Mouse (Mus musculus): ENCODE measurements at regions not wholly inside any gene's neighbourhood (a gene's known extent, or its start where the extent isn't known, plus 50 kb on each side); places are given as distances from the start of the nearest gene placed in this dataset.

GRCm38 (mm10) chr3:136556488-136556887 lies 113.4 kb upstream of the Ppp3ca start:
- no peaks in the 10 kb centered on the region for H3K4me1 ChIP-seq (ENCODE audit: control insufficient read depth, insufficient read depth, insufficient read length, low read length)
- no peaks in the 10 kb centered on the region for H3K36me3 ChIP-seq (ENCODE audit: control insufficient read depth, insufficient read depth, low read length)
- H3K27me3 ChIP-seq (ENCODE audit: control insufficient read depth, insufficient read depth, low read length): no peaks in the 10 kb centered on the region
- WGBS: 90% methylated on average over 2 of the region's 2 CpGs
- H3K4me3 ChIP-seq (ENCODE audit: low read depth, low read length): no peak overlapping the region
- H3K27ac ChIP-seq (ENCODE audit: insufficient read depth, low read depth, low read length): no peak overlapping the region
- TF ChIP-seq CTCF (IDR thresholded peaks at IDR 0.05; ENCODE audit: extremely low read depth, insufficient read length, insufficient replicate concordance, low read depth, low read length) (no peak), POLR2A (IDR thresholded peaks at IDR 0.05; ENCODE audit: low read depth, low read length) (no peak)

- Histone ChIP-seq H3K4me1 (ENCODE audit: control insufficient read depth, insufficient read depth, insufficient read length, low read length) (no peaks in the 10 kb centered on the region), H3K36me3 (ENCODE audit: control insufficient read depth, insufficient read depth, low read length) (no peaks in the 10 kb centered on the region), H3K4me3 (ENCODE audit: low read depth, low read length) (no peak overlapping the region), H3K27ac (ENCODE audit: insufficient read depth, low read depth, low read length) (no peak overlapping the region), H3K27me3 (ENCODE audit: control insufficient read depth, insufficient read depth, low read length) (no peaks in the 10 kb centered on the region)
- 86% methylated on average over 1 of the region's 1 CpGs for WGBS
- TF ChIP-seq CTCF (IDR thresholded peaks at IDR 0.05; ENCODE audit: extremely low read depth, insufficient read length, insufficient replicate concordance, low read depth, low read length) (no peak), POLR2A (IDR thresholded peaks at IDR 0.05; ENCODE audit: low read depth, low read length) (no peak)
Measured at GRCm38 (mm10) chr3:136549471-136549870, 120.5 kb upstream of the Ppp3ca start.

GRCm38 (mm10) chr3:136531604-136532003 lies 138.3 kb upstream of the Ppp3ca start:
- H3K36me3 ChIP-seq (ENCODE audit: control insufficient read depth, insufficient read depth, low read length): no peaks in the 10 kb centered on the region
- no peak overlapping the region for H3K4me3 ChIP-seq (ENCODE audit: low read depth, low read length)
- H3K27ac ChIP-seq (ENCODE audit: insufficient read depth, low read depth, low read length): no peak overlapping the region
- H3K4me1 ChIP-seq (ENCODE audit: control insufficient read depth, insufficient read depth, insufficient read length, low read length): no peaks in the 10 kb centered on the region
- TF ChIP-seq POLR2A (IDR thresholded peaks at IDR 0.05; ENCODE audit: low read depth, low read length): no peak
- no peak for TF ChIP-seq CTCF (IDR thresholded peaks at IDR 0.05; ENCODE audit: extremely low read depth, insufficient read length, insufficient replicate concordance, low read depth, low read length)
- no peaks in the 10 kb centered on the region for H3K27me3 ChIP-seq (ENCODE audit: control insufficient read depth, insufficient read depth, low read length)
- 98% methylated on average over 1 of the region's 1 CpGs for WGBS

- 58% methylated on average over 2 of the region's 2 CpGs for WGBS
- TF ChIP-seq POLR2A (IDR thresholded peaks at IDR 0.05; ENCODE audit: low read depth, low read length) (no peak), CTCF (IDR thresholded peaks at IDR 0.05; ENCODE audit: extremely low read depth, insufficient read length, insufficient replicate concordance, low read depth, low read length) (no peak)
- Histone ChIP-seq H3K27me3 (ENCODE audit: control insufficient read depth, insufficient read depth, low read length) (no peaks in the 10 kb centered on the region), H3K4me3 (ENCODE audit: low read depth, low read length) (no peak overlapping the region), H3K36me3 (ENCODE audit: control insufficient read depth, insufficient read depth, low read length) (no peaks in the 10 kb centered on the region), H3K4me1 (ENCODE audit: control insufficient read depth, insufficient read depth, insufficient read length, low read length) (no peaks in the 10 kb centered on the region), H3K27ac (ENCODE audit: insufficient read depth, low read depth, low read length) (no peak overlapping the region)
Measured at GRCm38 (mm10) chr3:136508575-136508974, 161.3 kb upstream of the Ppp3ca start.

- no peak overlapping the region for H3K27ac ChIP-seq (ENCODE audit: insufficient read depth, low read depth, low read length)
- H3K27me3 ChIP-seq (ENCODE audit: control insufficient read depth, insufficient read depth, low read length): no peaks in the 10 kb centered on the region
- H3K36me3 ChIP-seq (ENCODE audit: control insufficient read depth, insufficient read depth, low read length): no peaks in the 10 kb centered on the region
- H3K4me3 ChIP-seq (ENCODE audit: low read depth, low read length): no peak overlapping the region
- 82% methylated on average over 7 of the region's 7 CpGs for WGBS
- TF ChIP-seq CTCF (IDR thresholded peaks at IDR 0.05; ENCODE audit: extremely low read depth, insufficient read length, insufficient replicate concordance, low read depth, low read length) (no peak), POLR2A (IDR thresholded peaks at IDR 0.05; ENCODE audit: low read depth, low read length) (no peak)
- no peaks in the 10 kb centered on the region for H3K4me1 ChIP-seq (ENCODE audit: control insufficient read depth, insufficient read depth, insufficient read length, low read length)
Measured at GRCm38 (mm10) chr3:136507070-136507469, 162.9 kb upstream of the Ppp3ca start.

GRCm38 (mm10) chr3:136494831-136495230 lies 169.0 kb upstream of the Bank1 start:
- Histone ChIP-seq H3K36me3 (ENCODE audit: control insufficient read depth, insufficient read depth, low read length) (no peaks in the 10 kb centered on the region), H3K4me3 (ENCODE audit: low read depth, low read length) (no peak overlapping the region), H3K27me3 (ENCODE audit: control insufficient read depth, insufficient read depth, low read length) (no peaks in the 10 kb centered on the region), H3K27ac (ENCODE audit: insufficient read depth, low read depth, low read length) (no peak overlapping the region), H3K4me1 (ENCODE audit: control insufficient read depth, insufficient read depth, insufficient read length, low read length) (no peaks in the 10 kb centered on the region)
- TF ChIP-seq POLR2A (IDR thresholded peaks at IDR 0.05; ENCODE audit: low read depth, low read length) (no peak), CTCF (IDR thresholded peaks at IDR 0.05; ENCODE audit: extremely low read depth, insufficient read length, insufficient replicate concordance, low read depth, low read length) (no peak)

GRCm38 (mm10) chr3:136491683-136492082 lies 165.8 kb upstream of the Bank1 start:
- Histone ChIP-seq H3K4me3 (ENCODE audit: low read depth, low read length) (no peak overlapping the region), H3K27ac (ENCODE audit: insufficient read depth, low read depth, low read length) (no peak overlapping the region), H3K4me1 (ENCODE audit: control insufficient read depth, insufficient read depth, insufficient read length, low read length) (no peaks in the 10 kb centered on the region), H3K36me3 (ENCODE audit: control insufficient read depth, insufficient read depth, low read length) (no peaks in the 10 kb centered on the region), H3K27me3 (ENCODE audit: control insufficient read depth, insufficient read depth, low read length) (no peaks in the 10 kb centered on the region)
- WGBS: 83% methylated on average over 2 of the region's 2 CpGs
- TF ChIP-seq CTCF (IDR thresholded peaks at IDR 0.05; ENCODE audit: extremely low read depth, insufficient read length, insufficient replicate concordance, low read depth, low read length): no peak
- TF ChIP-seq POLR2A (IDR thresholded peaks at IDR 0.05; ENCODE audit: low read depth, low read length): no peak

GRCm38 (mm10) chr3:136471693-136472092 lies 145.8 kb upstream of the Bank1 start:
- H3K4me1 ChIP-seq (ENCODE audit: control insufficient read depth, insufficient read depth, insufficient read length, low read length): no peaks in the 10 kb centered on the region
- 90% methylated on average over 3 of the region's 3 CpGs for WGBS
- no peaks in the 10 kb centered on the region for H3K36me3 ChIP-seq (ENCODE audit: control insufficient read depth, insufficient read depth, low read length)
- H3K27me3 ChIP-seq (ENCODE audit: control insufficient read depth, insufficient read depth, low read length): no peaks in the 10 kb centered on the region
- TF ChIP-seq POLR2A (IDR thresholded peaks at IDR 0.05; ENCODE audit: low read depth, low read length) (no peak), CTCF (IDR thresholded peaks at IDR 0.05; ENCODE audit: extremely low read depth, insufficient read length, insufficient replicate concordance, low read depth, low read length) (no peak)
- H3K27ac ChIP-seq (ENCODE audit: insufficient read depth, low read depth, low read length): no peak overlapping the region
- H3K4me3 ChIP-seq (ENCODE audit: low read depth, low read length): no peak overlapping the region
